Mouse (Mus musculus): Measurements from ENCODE around the gene Phf7. TPM values are rescaled to one million over a fixed set of nuclear protein-coding genes. Genes with fewer than 3 reads are reported as not detected.

Gene Phf7
- total RNA-seq (2021), result 1 to 10 TPM; 4.8 to 5.2 TPM
- long read RNA-seq, partial matches to known transcripts, result 0 of 5 reads
- long read RNA-seq, other reads (novel, unspliced or antisense), result 2 of 5 reads

DNA sequence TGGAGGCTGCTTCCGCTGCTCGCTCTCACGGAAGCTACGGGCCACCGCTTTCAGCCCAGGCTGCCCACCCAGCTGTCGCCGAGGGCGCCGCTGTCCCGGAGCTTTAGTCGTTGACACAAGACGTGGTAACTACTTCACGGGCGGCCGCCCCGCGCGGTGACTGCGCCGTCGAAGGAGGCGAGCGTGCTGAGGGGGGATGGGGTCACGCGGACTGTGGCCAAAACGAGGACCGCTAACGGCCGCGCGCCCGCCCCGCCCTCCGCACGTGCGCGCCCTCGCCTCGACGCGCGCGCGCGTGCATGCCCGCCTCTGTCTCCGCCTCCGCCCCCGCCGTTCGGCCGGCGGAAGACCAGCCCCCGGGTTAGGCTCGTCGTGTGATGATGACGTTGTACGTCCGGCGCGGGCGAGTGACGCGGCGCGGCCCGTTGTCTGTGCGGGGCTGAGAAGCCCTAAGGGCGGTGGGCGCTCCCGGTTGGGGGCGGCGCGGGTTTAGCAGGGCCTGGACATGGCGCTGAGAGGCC lies at the start of gene Phf7, which contains the start of gene Bap1:
Phf7 (minus strand) TSS at position 234 of the 521 bp plus-strand sequence.
Bap1 (plus strand) TSS at position 367 of the 521 bp plus-strand sequence.
- DNase-seq (ENCODE audit: low spot score in 2 of 2), result peak; percentile 98 to 99

DNA sequence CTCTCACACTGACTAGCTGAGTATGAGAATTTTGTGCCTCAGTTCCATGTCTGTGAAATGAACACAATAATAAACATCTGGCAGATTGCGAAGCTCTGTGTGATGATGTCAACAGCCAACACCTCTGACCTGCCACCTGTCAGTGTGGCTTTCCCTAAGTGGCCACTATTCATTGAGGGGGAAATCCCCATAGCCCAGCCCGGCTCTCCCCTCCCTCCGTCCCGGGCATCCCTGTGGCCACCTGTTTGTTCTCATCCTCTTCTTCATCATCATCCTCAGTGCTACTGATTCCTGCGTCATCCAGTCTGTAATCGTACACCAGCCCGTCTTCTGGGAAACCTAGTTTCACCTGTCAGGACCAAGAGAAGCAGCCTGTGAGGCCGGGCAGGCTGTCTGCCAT lies 34.6 kb upstream of the Phf7 start:
- no peak for DNase-seq (ENCODE audit: low spot score in 2 of 2)

DNA sequence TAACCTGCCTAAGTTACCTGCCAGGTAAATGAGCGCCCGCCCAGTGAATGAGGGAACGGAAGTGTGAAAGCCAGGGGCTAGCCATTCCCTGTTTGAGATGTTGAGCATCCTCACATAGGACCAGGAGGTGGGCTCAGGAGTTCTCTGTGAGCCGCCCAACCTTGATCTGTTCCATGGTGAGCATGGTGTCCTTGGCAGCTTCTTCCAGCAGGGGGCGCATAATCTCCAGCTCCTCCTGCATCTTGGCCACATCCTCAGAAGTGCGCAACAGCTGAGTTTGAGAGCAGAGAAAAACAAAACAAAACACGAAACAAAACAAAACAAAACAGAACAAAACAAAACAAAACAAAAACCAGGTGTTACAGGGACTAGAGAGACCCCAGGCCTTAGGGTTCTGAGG lies 21.0 kb upstream of the Phf7 start:
- peak; percentile 85 to 86 for DNase-seq (ENCODE audit: low spot score in 2 of 2)

DNA sequence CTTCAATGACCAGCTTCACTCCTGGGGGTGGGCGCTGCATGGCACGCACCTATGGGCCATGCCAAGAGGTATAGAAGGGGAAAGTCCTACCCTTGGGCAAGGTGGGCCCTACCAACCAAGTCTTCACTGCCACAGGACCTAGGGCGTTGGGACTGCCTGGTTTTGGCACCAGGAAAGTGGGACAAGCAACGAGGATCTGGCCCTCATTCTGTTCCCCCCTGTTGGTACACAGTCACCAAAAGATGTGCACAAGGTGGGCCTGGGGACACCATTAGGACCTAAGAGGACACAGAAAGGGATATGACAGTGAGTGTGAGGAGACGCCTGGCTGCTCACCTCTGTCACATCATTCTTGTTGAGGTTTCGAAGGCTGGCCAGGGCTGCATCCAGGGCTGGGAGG lies 20.0 kb upstream of the Phf7 start:
- DNase-seq (ENCODE audit: low spot score in 2 of 2), result no peak

DNA sequence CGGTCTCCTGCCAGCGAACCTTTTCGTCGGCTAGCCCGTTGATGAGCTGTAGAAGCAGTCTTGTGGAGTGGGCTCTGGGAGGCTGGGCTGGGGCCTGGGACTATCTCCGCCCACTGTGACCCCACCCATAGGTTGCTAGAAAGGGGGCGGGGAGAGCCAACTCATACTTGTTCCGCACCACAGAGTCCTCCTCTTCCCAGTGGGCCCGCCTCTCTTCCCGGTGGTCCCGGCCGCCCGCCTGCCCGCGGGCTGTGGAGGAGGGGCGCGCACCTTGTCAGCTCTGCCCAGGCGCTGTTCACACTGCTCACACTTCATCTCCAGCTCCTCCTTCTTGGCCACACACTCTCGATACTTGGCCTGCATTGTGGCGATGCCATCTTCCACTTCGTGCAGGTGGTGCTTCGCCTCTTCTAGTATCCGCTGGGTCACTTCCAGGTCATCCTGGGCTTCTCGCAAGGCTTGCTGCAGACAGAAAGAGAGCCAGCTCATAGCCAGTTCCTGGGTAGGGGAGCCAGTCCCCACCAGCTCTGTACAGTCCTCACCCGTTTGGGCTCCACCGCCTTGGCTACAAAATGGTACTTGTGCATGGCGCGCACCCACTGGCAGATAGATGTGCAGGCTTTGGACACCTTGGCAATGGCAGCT lies 18.5 kb upstream of the Phf7 start:
- peak; percentile 46 to 56 for DNase-seq (ENCODE audit: low spot score in 2 of 2)

DNA sequence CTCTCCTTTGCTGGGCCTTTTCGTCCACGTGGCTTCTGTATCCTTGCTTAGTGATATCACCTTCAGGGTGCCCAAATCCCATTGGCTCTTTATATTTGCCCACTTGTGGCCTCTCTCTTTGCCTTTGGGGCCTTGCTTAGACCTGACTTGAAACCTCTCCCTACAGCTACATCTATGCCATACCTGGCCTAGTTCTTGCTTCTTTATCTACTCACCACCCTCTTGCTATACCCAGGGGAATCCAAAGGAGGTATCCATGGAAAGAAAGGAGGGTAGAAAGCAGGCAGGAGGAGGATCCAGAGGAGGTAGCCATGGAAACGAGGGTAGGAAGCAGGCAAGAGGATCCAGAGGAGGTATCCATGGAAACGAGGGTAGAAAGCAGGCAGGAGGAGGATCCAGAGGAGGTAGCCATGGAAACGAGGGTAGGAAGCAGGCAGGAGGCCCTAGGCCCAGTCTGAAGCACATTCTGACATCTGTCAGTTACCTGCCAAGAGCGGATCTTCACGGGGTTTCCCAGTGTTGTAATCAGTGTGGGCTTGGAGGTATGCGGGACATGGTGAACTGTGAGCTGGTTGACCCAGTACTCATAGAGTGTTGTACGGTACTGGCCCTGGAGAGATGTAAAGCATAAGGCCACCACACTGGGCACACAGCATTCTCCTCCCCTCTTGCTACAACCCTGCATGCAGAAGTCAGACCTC lies 17.3 kb upstream of the Phf7 start:
- peak; percentile 34 to 46 for DNase-seq (ENCODE audit: low spot score in 2 of 2)

DNA sequence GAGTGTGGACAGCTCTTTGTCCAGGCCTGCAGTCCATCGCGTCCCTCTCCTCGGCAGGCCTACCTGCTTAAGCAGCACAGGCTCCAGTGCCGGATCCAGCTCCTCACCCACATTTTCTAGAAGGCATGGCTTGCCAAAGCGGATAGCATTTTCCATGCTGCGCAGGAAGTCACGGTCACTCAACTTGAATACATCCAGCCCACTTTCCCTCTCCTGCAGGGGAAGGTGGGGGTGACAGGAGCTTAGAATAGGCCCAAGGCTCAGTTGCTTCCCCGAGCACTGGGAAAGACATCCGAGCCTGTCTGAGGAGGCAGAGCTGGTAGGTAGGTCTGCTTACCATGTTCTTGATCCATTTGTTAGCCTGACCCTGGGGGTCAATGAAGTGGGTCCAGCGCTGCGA lies 16.5 kb upstream of the Phf7 start:
- no peak for DNase-seq (ENCODE audit: low spot score in 2 of 2)

DNA sequence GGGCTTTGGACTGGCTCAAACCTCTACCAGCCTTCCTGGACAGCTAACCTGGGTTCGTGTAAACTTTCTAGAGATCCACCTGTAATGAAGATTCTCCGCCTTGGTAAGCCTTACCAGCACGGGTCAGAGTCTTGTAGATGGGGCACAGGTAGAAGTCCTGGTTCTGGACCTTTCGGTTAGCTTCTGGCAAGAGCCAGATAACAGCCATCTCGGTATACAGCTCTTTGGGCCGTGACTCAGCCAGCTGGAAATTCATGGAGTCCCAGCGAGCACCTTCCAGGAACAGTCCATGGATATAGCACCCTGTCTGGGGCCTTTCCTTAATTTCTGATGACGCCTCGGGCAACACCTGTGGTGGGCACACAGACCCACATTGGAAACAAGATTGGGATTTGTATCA lies 9.8 kb upstream of the Phf7 start:
- no peak for DNase-seq (ENCODE audit: low spot score in 2 of 2)

DNA sequence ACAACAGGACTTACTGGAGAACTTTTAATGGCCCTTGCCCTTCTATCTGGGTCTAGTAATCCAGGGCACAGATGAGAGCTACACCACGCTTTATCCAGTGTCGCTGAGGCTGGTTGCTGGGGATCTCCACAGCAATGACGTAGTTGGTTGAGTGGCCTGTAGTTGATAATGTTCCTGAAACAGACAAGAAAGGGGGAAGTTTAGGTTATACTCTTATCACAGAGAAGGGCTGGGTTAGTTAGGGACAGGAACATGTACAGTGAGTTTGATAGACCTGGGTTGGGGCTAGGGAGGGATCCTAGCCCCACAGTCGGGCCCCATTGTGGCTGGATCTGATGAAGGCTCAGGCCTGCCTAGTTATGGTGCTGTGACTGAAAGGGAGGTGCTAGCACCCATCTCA lies 9.3 kb upstream of the Phf7 start:
- no peak for DNase-seq (ENCODE audit: low spot score in 2 of 2)

DNA sequence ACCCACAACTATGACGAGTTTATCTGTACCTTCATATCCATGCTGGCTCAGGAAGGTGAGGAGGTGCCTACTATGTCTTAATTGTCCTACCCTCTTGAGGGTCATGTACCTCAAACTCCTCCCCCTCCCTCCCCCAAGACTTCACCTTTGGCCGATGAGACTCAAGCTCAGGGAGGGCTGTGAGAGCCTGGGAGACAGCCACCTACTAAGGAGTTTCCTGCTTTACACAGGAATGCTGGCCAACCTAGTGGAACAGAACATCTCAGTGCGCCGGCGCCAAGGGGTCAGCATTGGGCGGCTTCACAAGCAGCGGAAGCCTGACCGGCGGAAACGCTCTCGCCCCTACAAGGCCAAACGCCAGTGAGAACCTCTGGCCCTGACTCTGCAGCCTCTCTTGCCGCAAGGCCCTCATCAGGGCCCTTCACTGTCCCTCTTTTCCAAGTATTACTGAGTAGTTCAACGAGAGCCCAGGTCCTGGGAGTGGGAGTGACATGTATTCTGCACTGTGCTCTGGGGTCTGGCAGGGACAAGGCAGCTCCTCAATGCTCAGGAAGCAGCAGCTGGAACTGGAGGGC lies 7.4 kb upstream of the Phf7 start:
- no peak for DNase-seq (ENCODE audit: low spot score in 2 of 2)

DNA sequence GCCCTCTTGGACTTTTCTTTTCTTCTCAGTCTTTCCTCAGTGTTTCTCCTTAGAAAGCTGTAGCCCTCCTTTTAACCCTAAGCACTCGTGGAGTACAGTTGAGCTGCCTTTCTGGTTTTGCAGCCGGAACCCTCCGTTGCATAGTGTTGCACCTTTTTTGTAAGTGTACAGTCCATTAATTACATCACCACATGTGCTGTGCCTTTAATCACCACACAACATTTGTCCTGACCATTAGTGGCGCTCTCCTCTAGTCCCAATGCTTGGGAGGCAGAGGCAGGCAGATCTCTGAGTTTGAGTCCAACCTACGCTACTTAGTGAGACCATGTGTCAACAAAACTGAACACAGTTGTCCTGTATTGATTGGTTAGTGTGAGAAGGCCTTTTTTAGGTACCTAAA lies 974 bp upstream of the Phf7 start:
- DNase-seq (ENCODE audit: low spot score in 2 of 2), result no peak

DNA sequence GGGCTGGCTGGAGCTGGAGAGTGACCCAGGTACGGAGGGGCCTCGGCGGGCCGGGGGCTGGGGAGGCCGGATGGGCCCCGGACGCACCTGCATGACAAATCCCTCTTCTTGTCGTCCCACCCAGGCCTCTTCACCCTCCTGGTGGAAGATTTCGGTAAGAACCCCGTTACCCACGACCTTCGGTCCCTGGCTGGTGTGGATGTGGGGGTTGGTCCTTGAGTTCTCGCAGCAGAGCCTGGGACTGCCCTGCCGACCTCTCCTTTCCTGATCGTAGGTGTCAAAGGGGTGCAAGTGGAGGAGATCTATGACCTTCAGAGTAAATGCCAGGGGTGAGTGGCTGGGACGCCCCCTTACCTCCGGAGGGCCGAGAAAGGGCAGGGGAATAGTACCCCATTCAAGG lies 509 bp upstream of the Phf7 start:
- DNase-seq (ENCODE audit: low spot score in 2 of 2), result no peak

DNA sequence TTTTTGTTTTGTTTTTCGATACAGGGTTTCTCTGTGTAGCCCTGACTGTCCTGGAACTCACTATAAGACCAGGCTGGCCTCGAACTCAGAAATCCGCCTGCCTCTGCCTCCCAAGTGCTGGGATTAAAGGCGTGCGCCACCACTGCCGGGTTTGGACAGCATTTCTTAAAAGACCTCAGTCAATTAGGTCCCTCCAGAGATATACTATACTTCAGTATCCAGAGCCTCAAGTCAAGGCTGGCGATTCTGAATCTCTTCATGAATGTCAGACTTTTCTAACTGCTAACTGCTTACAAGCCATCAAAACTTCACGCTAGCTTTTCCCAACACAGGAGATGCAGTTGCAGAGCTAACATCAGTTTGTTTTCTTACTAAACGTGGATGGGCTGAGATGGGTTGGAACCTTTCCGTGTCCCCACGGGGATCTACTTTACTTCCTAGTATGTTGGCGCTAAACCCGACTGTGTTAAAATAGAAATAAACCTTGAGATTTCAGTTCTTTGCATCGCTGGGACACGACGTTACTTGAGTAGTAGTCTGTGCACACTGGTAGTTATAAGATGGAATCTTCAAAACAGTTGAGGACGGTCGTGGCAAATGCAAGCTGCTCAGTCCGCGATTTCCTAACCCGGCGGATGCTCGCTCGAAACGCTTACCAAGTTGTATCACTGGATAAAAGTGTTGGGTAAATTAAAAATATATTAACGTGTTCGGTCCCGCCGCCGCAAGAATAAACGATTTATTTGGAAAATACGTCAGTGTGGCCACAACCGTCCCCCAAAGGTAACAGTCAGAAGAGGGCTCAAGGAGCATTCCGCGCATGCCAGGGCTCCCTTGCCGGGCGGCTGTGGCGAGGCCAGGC lies 664 bp downstream of the Phf7 start:
- no peak for DNase-seq (ENCODE audit: low spot score in 2 of 2)

DNA sequence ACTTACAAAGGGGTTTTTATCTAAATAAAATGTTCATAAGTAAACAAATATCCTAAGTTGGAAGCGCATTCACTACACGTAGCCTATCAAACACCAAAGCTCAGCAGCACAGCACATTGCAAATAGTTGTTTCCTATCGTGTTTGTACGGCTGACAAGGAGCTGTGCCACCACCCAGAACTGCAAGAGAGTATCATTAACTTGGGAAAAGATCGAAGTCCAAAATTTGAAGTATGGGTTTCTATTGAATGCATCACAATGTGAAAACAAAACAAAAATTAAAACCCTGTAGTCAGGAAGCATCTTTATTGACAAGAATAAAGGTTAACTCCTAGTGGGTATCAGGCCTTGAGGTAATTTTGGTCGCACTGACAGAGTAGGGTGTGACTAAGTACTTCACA lies 2.7 kb downstream of the Phf7 start:
- no peak for DNase-seq (ENCODE audit: low spot score in 2 of 2)

DNA sequence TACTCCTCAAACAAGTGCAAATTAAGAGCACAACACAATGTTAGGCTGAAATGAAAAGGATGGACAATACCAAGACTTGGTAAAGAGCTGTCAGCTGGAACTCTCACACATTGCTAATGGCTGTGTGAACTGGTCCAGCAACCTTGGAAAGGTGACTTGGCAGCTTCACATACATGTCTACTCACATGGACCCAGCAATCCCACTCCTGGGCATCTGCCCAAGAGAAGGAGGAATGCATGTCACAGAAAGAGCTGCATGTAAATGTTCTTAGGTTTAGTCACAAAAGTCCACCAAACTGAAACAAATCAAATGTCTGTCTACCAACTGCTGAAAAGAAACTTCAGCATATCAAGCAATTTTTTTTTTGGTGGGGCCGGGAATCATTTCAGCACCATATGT lies 5.2 kb downstream of the Phf7 start:
- DNase-seq (ENCODE audit: low spot score in 2 of 2), result no peak

DNA sequence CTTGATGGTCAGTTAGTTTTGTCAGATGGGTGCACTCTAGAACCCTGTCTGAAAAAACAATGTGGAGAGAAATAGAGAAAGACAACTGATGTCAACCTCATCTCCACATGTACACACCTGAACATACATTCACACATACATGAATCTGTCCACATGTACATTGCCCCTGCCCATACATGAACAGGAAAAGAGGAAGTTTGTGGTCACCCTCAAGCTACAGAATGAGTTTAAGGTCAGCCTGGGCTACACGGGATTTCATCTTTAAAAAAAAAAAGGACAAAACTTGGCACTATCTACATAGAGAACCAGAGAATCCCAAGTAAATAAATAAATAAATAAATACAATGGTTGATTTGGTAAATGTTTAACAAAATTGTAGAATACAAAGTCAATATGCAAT lies 6.3 kb downstream of the Phf7 start:
- DNase-seq (ENCODE audit: low spot score in 2 of 2), result no peak

DNA sequence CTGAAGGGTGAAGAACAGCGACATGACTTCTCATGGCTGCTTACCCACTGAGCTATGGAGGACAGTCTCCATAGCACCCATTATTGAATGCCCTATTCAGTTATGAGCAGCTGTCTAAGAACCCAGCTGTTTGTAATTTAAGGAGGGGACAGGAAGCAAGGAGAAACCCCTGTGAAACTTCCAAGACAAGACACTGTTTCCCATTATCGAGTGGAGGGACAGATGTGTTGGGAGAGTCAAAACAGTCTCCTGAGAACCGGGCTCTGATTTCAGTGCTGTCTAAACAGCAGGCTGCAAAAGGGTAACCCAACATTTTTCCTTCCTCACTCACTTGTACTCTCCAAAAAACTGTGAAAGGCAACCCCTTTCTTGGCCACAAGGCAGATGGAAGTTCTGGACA lies 10.6 kb downstream of the Phf7 start:
- DNase-seq (ENCODE audit: low spot score in 2 of 2), result no peak

DNA sequence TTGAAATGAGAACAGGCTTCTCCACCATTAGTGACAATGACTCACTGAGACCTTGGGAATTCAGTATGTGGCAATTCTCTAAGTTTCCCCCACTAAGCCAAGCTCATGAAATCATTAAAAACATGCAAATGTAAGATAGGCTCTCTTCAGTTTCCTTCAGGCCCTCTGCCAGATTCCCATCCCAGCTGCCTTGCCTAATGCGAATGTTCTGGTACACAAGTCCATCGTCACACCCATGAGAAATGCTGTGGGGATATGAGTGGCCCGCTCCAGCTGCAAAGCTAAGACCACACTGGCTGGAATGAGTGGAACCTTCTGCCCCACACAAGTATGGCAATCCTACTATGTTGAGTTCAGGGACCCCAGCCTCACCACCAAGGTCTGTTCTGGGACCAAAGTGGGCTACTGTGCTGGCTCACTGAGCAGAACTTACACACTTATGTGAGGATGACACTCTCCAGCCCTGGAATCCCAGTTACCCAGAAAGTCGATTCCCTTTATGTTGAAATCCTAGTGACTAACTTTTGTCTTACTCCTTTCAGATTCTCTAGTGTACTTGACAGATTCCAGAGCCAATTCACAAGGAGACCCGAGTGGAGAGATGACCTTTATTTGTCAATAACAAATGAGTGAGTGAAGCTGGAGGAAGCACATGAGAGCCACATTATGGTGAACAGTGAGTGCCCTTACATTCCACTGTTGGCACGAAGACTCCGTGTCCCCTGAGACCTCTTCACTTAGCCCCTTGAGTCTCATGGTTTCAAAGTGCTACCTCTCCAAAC lies 13.8 kb downstream of the Phf7 start:
- no peak for DNase-seq (ENCODE audit: low spot score in 2 of 2)

DNA sequence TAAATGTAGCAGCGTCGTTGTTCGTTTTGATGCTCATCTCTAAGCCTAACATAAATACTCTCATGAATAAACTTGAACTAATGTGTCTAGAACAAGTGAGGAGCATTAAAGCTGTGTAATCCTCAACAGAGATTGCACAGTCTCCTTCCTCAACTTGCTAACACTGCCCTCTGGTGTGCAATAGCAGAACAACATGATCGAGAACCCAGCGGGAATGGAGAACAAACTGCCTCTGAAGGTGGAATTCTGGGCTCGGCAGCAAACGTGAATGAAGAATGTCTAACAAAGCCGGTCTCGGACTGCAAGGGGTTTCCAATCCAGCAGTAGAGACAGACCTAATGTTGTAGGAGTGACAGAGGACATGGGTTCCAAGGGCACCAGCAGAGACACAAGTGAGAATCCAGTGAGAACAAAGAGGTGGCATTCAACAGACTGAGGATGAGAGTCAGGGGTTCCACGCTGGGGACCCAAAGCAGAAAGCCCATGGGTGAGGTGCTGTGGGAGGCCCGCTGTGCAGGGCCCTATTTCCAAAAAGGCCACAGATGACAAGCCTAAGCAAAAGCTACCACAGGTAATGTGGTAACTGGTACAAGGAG lies 17.0 kb downstream of the Phf7 start:
- peak; percentile 92 for DNase-seq (ENCODE audit: low spot score in 2 of 2)
